Mouse (Mus musculus): ENCODE measurements at regions not wholly inside any gene's neighbourhood (a gene's known extent, or its start where the extent isn't known, plus 50 kb on each side); places are given as distances from the start of the nearest gene placed in this dataset.

- TF ChIP-seq POLR2A (IDR thresholded peaks at IDR 0.05; ENCODE audit: low read depth, low read length) (no peak), CTCF (conservative IDR thresholded peaks at IDR 0.05; ENCODE audit: insufficient read depth, insufficient read length, low read depth, low read length) (no peak)
- Histone ChIP-seq H3K27me3 (replicated peaks; ENCODE audit: control insufficient read depth, insufficient read depth, low read length) (no peaks in the 10 kb centered on the region), H3K36me3 (ENCODE audit: control insufficient read depth, insufficient read depth, low read length) (no peaks in the 10 kb centered on the region), H3K4me1 (ENCODE audit: control insufficient read depth, insufficient read depth, low read length) (no peaks in the 10 kb centered on the region), H3K27ac (ENCODE audit: insufficient read depth, low read depth, low read length) (no peak overlapping the region), H3K4me3 (ENCODE audit: insufficient read depth, low read depth, low read length) (no peak overlapping the region)
- 61% methylated on average over 2 of the region's 2 CpGs for WGBS
- DNase-seq = no peak
Measured at GRCm38 (mm10) chr12:6022490-6022889, 647.0 kb upstream of the Klhl29 start.

GRCm38 (mm10) chr12:6000961-6001360 is 625.5 kb upstream of the Klhl29 start:
- no peaks in the 10 kb centered on the region; the same call in 1 of the 2 replicates for H3K27me3 ChIP-seq (replicated peaks; ENCODE audit: control insufficient read depth, insufficient read depth, low read length)
- no peak for TF ChIP-seq CTCF (conservative IDR thresholded peaks at IDR 0.05; ENCODE audit: insufficient read depth, insufficient read length, low read depth, low read length)
- no peak for TF ChIP-seq POLR2A (IDR thresholded peaks at IDR 0.05; ENCODE audit: low read depth, low read length)
- no peaks in the 10 kb centered on the region for H3K4me1 ChIP-seq (ENCODE audit: control insufficient read depth, insufficient read depth, low read length)
- 72% methylated on average over 3 of the region's 3 CpGs for WGBS
- no peak overlapping the region for H3K4me3 ChIP-seq (ENCODE audit: insufficient read depth, low read depth, low read length)
- H3K36me3 ChIP-seq (ENCODE audit: control insufficient read depth, insufficient read depth, low read length) = no peaks in the 10 kb centered on the region
- no peak for DNase-seq
- no peak overlapping the region for H3K27ac ChIP-seq (ENCODE audit: insufficient read depth, low read depth, low read length)

GRCm38 (mm10) chr12:5997366-5997765 is 621.9 kb upstream of the Klhl29 start:
- H3K36me3 ChIP-seq (ENCODE audit: control insufficient read depth, insufficient read depth, low read length) = no peaks in the 10 kb centered on the region
- no peak overlapping the region for H3K4me3 ChIP-seq (ENCODE audit: insufficient read depth, low read depth, low read length)
- H3K4me1 ChIP-seq (ENCODE audit: control insufficient read depth, insufficient read depth, low read length) = no peaks in the 10 kb centered on the region
- no peaks in the 10 kb centered on the region; the same call in 1 of the 2 replicates for H3K27me3 ChIP-seq (replicated peaks; ENCODE audit: control insufficient read depth, insufficient read depth, low read length)
- TF ChIP-seq POLR2A (IDR thresholded peaks at IDR 0.05; ENCODE audit: low read depth, low read length) (no peak), CTCF (conservative IDR thresholded peaks at IDR 0.05; ENCODE audit: insufficient read depth, insufficient read length, low read depth, low read length) (no peak)
- DNase-seq = no peak
- 86% methylated on average over 5 of the region's 5 CpGs for WGBS
- no peak overlapping the region for H3K27ac ChIP-seq (ENCODE audit: insufficient read depth, low read depth, low read length)

GRCm38 (mm10) chr12:5996672-5997071 is 621.2 kb upstream of the Klhl29 start:
- H3K4me1 ChIP-seq (ENCODE audit: control insufficient read depth, insufficient read depth, low read length) = no peaks in the 10 kb centered on the region
- WGBS = 68% methylated on average over 6 of the region's 6 CpGs
- H3K4me3 ChIP-seq (ENCODE audit: insufficient read depth, low read depth, low read length) = no peak overlapping the region
- no peaks in the 10 kb centered on the region; the same call in 1 of the 2 replicates for H3K27me3 ChIP-seq (replicated peaks; ENCODE audit: control insufficient read depth, insufficient read depth, low read length)
- no peaks in the 10 kb centered on the region for H3K36me3 ChIP-seq (ENCODE audit: control insufficient read depth, insufficient read depth, low read length)
- DNase-seq = no peak
- no peak for TF ChIP-seq POLR2A (IDR thresholded peaks at IDR 0.05; ENCODE audit: low read depth, low read length)
- H3K27ac ChIP-seq (ENCODE audit: insufficient read depth, low read depth, low read length) = no peak overlapping the region

- H3K4me1 ChIP-seq (ENCODE audit: control insufficient read depth, insufficient read depth, low read length) = no peaks in the 10 kb centered on the region
- H3K27me3 ChIP-seq (replicated peaks; ENCODE audit: control insufficient read depth, insufficient read depth, low read length) = no peaks in the 10 kb centered on the region
- H3K36me3 ChIP-seq (ENCODE audit: control insufficient read depth, insufficient read depth, low read length) = no peaks in the 10 kb centered on the region
- no peak for DNase-seq
- no peak overlapping the region for H3K27ac ChIP-seq (ENCODE audit: insufficient read depth, low read depth, low read length)
- H3K4me3 ChIP-seq (ENCODE audit: insufficient read depth, low read depth, low read length) = no peak overlapping the region
- 35% methylated on average over 13 of the region's 13 CpGs for WGBS
- TF ChIP-seq CTCF (conservative IDR thresholded peaks at IDR 0.05; ENCODE audit: insufficient read depth, insufficient read length, low read depth, low read length) (no peak), POLR2A (IDR thresholded peaks at IDR 0.05; ENCODE audit: low read depth, low read length) (no peak)
Measured at GRCm38 (mm10) chr12:5983937-5984610, 608.6 kb upstream of the Klhl29 start.

GRCm38 (mm10) chr12:5982096-5982495 is 606.6 kb upstream of the Klhl29 start:
- DNase-seq = no peak
- Histone ChIP-seq H3K4me3 (ENCODE audit: insufficient read depth, low read depth, low read length) (no peak overlapping the region), H3K27me3 (replicated peaks; ENCODE audit: control insufficient read depth, insufficient read depth, low read length) (no peaks in the 10 kb centered on the region), H3K4me1 (ENCODE audit: control insufficient read depth, insufficient read depth, low read length) (no peaks in the 10 kb centered on the region), H3K36me3 (ENCODE audit: control insufficient read depth, insufficient read depth, low read length) (no peaks in the 10 kb centered on the region), H3K27ac (ENCODE audit: insufficient read depth, low read depth, low read length) (no peak overlapping the region)
- no peak for TF ChIP-seq POLR2A (IDR thresholded peaks at IDR 0.05; ENCODE audit: low read depth, low read length)
- no peak for TF ChIP-seq CTCF (conservative IDR thresholded peaks at IDR 0.05; ENCODE audit: insufficient read depth, insufficient read length, low read depth, low read length)
- 30% methylated on average over 1 of the region's 1 CpGs for WGBS

- no peak overlapping the region for H3K4me3 ChIP-seq (ENCODE audit: insufficient read depth, low read depth, low read length)
- H3K36me3 ChIP-seq (ENCODE audit: control insufficient read depth, insufficient read depth, low read length) = no peaks in the 10 kb centered on the region
- TF ChIP-seq CTCF (conservative IDR thresholded peaks at IDR 0.05; ENCODE audit: insufficient read depth, insufficient read length, low read depth, low read length) (no peak), POLR2A (IDR thresholded peaks at IDR 0.05; ENCODE audit: low read depth, low read length) (no peak)
- WGBS = 91% methylated on average over 4 of the region's 4 CpGs
- no peaks in the 10 kb centered on the region for H3K4me1 ChIP-seq (ENCODE audit: control insufficient read depth, insufficient read depth, low read length)
- no peak for DNase-seq
- no peaks in the 10 kb centered on the region for H3K27me3 ChIP-seq (replicated peaks; ENCODE audit: control insufficient read depth, insufficient read depth, low read length)
- H3K27ac ChIP-seq (ENCODE audit: insufficient read depth, low read depth, low read length) = no peak overlapping the region
Measured at GRCm38 (mm10) chr12:5975926-5976325, 600.4 kb upstream of the Klhl29 start.
